ENCODE assay signal across 35 mouse cellular contexts in the genomic region with DNA sequence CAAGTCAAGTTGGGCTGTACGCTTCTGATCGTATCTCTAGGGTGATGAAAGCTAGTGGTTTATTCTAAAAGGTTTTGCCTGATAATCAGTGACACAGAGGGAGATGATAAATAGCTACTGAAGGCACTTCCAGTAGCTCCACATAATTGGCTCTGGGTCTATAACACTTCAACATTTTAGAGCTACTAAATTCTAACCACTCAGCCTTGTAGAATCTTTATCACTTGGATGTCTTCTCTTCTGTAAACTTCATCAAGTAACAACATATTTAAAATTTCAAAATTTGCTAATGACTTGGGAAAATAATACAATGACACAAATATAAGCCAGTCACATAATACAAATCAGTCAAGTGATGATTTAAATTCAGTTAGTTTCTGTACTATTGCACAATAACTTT.
"Had no signal": no experiment of that assay in that cellular context is flagged by ENCODE, and none has a peak within 500 bp of the region (broad histone marks: within the 10 kb centered on the region; RNA-seq: fewer than 3 reads in every experiment).

No protein-coding gene starts in this region.

- DNase-seq: heart, adult 2 months; heart, postnatal 10 days; heart, postnatal 14 days; heart, postnatal 36 days; heart, postnatal 4 days; kidney, adult 11 months; kidney, adult 18-20 months; kidney, adult 2 months; kidney, adult 8-10 months; kidney, adult 9 months; kidney, postnatal 10 days; kidney, postnatal 14 days; kidney, postnatal 25 days; kidney, postnatal 36 days; kidney, postnatal 4 days; layer of hippocampus, adult 9-11 months had no signal

- ATAC-seq: hindbrain, embryonic 16.5 days; hindbrain, postnatal 0 days; inflammation-experienced regulatory T-cells, adult 6 months; intestine, embryonic 15.5 days; intestine, embryonic 16.5 days; intestine, postnatal 0 days had no signal

- H3K9me3 ChIP-seq: heart, embryonic 10.5 days; heart, embryonic 12.5 days; heart, embryonic 13.5 days; heart, embryonic 15.5 days; hindbrain, embryonic 10.5 days; hindbrain, embryonic 12.5 days; hindbrain, embryonic 13.5 days; hindbrain, embryonic 15.5 days; intestine, embryonic 15.5 days; kidney, embryonic 15.5 days had no signal

- H3K9ac ChIP-seq: heart, embryonic 12.5 days; heart, embryonic 13.5 days; heart, embryonic 15.5 days; hindbrain, embryonic 12.5 days; hindbrain, embryonic 13.5 days; hindbrain, embryonic 14.5 days; hindbrain, embryonic 15.5 days; intestine, embryonic 15.5 days; kidney, embryonic 15.5 days had no signal

- H3K4me3 ChIP-seq: heart, adult 2 months; heart, embryonic 10.5 days; heart, embryonic 12.5 days; heart, embryonic 13.5 days; heart, embryonic 15.5 days; hindbrain, embryonic 10.5 days; hindbrain, embryonic 12.5 days; hindbrain, embryonic 13.5 days; hindbrain, embryonic 15.5 days; intestine, embryonic 15.5 days; kidney, embryonic 15.5 days; layer of hippocampus, adult 2 months had no signal

- H3K36me3 ChIP-seq: heart, embryonic 10.5 days; heart, embryonic 12.5 days; heart, embryonic 13.5 days; heart, embryonic 15.5 days; hindbrain, embryonic 10.5 days; hindbrain, embryonic 12.5 days; hindbrain, embryonic 13.5 days; hindbrain, embryonic 15.5 days; intestine, embryonic 15.5 days; kidney, embryonic 15.5 days had no signal

- H3K4me2 ChIP-seq: heart, embryonic 11.5 days; heart, embryonic 12.5 days; heart, embryonic 13.5 days; heart, embryonic 15.5 days; hindbrain, embryonic 12.5 days; hindbrain, embryonic 13.5 days; hindbrain, embryonic 14.5 days; hindbrain, embryonic 15.5 days; intestine, embryonic 15.5 days; kidney, embryonic 15.5 days had no signal

- H3K4me1 ChIP-seq: heart, embryonic 10.5 days; heart, embryonic 12.5 days; heart, embryonic 13.5 days; heart, embryonic 15.5 days; hindbrain, embryonic 10.5 days; hindbrain, embryonic 12.5 days; hindbrain, embryonic 13.5 days; hindbrain, embryonic 15.5 days; intestine, embryonic 15.5 days; kidney, embryonic 15.5 days had no signal

- H3K27me3 ChIP-seq: heart, embryonic 12.5 days; heart, embryonic 13.5 days; heart, embryonic 15.5 days; hindbrain, embryonic 12.5 days; hindbrain, embryonic 13.5 days; hindbrain, embryonic 15.5 days; intestine, embryonic 15.5 days; kidney, embryonic 15.5 days had no signal

- H3K27ac ChIP-seq: heart, adult 2 months; heart, embryonic 10.5 days; heart, embryonic 13.5 days; heart, embryonic 15.5 days; hindbrain, embryonic 10.5 days; hindbrain, embryonic 12.5 days; hindbrain, embryonic 13.5 days; hindbrain, embryonic 14.5 days; hindbrain, embryonic 15.5 days; hindbrain, postnatal 0 days; intestine, embryonic 15.5 days; kidney, embryonic 15.5 days; kidney, postnatal 0 days; layer of hippocampus, adult 2 months had no signal
